ENCODE assay signal across 1 mouse cellular context in genomic region chr19:35143131-35143530, GRCm38 (mm10).
TF ChIP-seq lines count a peak whose summit lies in the region.

No protein-coding gene starts in this region.

TF ChIP-seq in MEL, 35 proteins besides CTCF, POLR2A, EP300 and RAD21 (continued from another document):
- TF ChIP-seq USF1 (IDR thresholded peaks at IDR 0.05; ENCODE audit: low read depth, low read length), result no peak
- TF ChIP-seq USF2 (IDR thresholded peaks at IDR 0.05; ENCODE audit: borderline replicate concordance in 1 of 2, insufficient read depth in 1 of 2, low read depth in 1 of 2, low read length in 2 of 2), result no peak
- TF ChIP-seq MYC (IDR thresholded peaks at IDR 0.05; ENCODE audit: low read depth, low read length), result no peak
- no peak for TF ChIP-seq E2F4 (IDR thresholded peaks at IDR 0.05; ENCODE audit: borderline replicate concordance, low read depth, low read length)
- no peak for TF ChIP-seq MXI1 (IDR thresholded peaks at IDR 0.05; ENCODE audit: low read depth, low read length)
